Mouse (Mus musculus) left cerebral cortex, adult 11 months (tissue): ENCODE measurements around the gene C1ql4.

Experiments used
- DNase-seq: peaks from one replicate; pipeline ENCODE4 v3.0.0; 2022; ENCODE audit warnings: low spot score

C1ql4 gene

GRCm38 (mm10) chr15:99087253-99088075 lies at the start of gene C1ql4:
Gene C1ql4, minus strand, starts transcription at chr15:99087817.
- no peak for DNase-seq

GRCm38 (mm10) chr15:99129956-99130910 lies 42.6 kb upstream of the C1ql4 start:
- no peak for DNase-seq

DNA sequence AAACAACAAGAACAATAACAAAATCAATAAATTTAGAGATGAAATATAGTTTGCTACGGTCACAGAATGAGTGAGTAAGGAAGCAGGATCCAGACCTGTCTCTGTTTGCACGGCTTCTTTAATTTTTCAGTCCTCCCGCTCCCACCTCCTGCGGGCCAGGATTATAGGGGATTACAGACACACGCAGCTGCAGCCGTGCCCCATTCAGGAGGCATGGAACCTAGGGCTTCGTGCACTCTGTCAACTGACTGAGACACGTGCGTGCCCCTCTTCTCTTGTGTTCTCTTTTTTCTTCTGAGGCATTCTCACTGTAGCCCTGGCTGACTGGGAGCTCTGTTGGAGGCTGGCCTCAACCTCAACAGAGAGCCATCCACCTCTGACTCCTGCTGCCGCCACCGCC lies 41.8 kb upstream of the C1ql4 start:
- no peak for DNase-seq

DNA sequence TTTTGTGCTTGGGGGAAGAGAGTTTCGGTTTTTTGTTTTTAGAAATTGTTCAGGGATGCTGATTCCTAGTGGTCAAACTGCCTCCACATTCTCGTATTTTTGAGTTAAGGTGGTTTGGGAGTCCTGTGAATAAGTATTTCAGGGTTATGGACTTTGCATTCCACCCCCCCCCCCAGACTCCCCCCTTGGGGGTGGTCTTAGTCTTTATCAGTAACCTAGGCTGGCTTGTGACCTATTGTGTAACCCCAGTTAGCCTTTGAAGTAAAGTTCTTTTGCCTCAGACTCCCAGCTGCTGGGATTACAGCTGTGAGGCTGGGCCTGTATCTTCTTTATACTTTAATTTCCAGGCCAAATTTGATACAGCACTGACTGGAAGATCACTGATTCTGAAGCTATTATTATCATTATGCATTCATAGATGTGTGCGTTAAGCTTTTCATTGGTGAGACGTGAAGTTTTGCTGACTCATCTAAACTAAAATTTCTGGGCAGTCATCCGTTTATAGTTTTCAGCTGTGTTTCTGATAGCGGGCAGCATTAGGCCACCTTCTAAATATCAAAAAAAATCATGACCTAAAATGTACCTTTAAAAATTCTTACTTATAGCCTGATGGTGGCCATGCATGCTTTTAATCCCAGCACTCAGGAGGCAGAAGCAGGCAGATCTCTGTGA lies 40.4 kb upstream of the C1ql4 start:
- no peak for DNase-seq

- no peak for DNase-seq
Observed at GRCm38 (mm10) chr15:99126816-99127365, 39.3 kb upstream of the C1ql4 start.

DNA sequence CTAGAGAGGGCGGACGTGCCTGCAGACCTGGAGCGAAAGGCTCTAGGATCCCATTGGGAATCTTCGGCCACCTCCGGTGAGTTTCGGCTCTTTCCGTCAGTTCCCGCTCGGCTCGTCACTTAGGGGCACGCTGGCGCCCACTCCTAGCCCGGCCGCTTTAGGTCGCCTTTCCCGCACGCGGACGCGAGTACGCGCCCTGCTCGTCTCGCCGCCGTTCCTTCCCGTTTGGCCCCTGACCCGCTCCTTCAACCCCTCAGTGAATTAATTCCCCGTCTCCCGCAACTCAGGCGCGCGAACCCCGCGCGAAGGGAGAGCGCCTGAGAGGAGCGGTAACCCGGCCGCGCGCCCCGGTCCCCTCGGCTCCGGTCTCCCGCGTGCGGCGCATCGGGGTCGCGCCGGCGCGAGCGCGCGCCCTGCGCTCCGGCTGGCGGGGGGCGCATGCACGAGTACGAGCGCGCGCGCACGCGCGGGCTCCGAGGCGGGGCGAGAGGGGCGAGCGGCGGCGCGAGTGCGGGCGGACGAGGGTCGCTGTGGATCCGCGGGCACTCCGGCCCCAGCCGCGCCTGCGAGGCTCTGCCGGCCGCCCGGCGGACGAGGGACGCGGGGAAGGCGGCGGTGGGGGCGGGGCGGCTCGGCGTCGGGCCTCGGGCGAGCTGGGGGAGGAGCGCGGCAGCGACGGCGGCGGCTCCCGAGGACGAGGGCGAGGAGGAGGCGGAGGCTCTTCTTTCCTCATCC lies 38.6 kb upstream of the C1ql4 start:
- peak; percentile 75 for DNase-seq

DNA sequence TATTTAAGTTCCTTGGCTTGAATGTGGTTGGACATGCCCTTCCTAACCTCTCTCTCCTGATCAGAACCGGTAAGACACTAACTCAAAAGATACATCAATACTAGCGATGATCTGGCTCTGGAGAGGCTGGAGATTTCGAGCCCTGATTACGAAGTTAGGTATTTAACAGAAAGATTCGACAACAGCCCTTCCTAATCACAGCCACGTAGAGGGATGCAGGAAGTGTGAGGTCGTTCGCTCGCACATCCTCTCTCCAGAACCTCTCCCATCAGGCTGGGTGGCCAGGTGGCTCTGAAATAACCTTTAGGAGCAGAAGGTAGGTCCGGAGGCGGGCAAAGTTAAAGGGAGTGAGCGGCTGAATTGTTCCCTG lies 38.1 kb upstream of the C1ql4 start, which contains the start of gene Spats2:
TSS of gene Spats2 (plus strand) at position 206 of the 370 bp plus-strand sequence.
- DNase-seq: no peak

GRCm38 (mm10) chr15:99122642-99123041 lies 35.0 kb upstream of the C1ql4 start:
- DNase-seq: no peak

GRCm38 (mm10) chr15:99120814-99121213 lies 33.2 kb upstream of the C1ql4 start:
- DNase-seq: no peak

GRCm38 (mm10) chr15:99116539-99116938 lies 28.9 kb upstream of the C1ql4 start:
- no peak for DNase-seq

GRCm38 (mm10) chr15:99115065-99115423 lies 27.4 kb upstream of the C1ql4 start:
- no peak for DNase-seq

DNA sequence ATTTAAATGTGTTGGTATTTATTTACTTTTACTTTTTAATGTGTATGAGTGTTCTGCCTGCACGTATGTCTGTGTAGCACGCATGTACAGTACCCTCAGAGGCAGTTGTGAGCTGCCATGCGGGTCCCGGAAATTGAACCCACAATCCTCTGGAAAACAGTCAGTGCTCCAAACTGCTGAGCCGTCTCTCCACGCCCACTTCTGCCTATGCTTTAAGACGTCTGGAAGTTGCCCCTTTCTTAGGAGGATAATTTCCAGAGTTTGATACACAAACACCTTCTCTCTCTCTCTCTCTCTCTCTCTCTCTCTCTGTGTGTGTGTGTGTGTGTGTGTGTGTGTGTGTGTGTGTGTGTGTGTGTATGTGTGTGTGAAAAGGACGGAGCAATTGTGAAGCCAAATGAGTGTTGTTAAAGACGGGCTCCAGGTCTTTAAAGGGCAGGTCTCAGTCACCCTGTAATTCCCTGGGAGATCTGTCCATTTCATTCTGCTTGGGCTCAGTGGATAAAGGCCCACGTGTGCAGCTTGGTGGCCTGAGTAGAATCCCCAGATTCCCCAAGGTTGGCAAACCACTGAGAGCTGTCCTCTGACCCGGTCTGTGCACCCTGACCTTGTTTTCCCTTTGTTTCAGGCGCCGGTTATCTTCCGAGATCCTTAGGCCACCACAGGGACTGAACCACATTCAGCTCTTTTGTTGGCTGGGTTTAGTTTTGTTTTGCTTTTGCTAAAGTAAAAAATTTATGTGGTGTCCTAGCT lies 26.9 kb upstream of the C1ql4 start:
- no peak for DNase-seq

DNA sequence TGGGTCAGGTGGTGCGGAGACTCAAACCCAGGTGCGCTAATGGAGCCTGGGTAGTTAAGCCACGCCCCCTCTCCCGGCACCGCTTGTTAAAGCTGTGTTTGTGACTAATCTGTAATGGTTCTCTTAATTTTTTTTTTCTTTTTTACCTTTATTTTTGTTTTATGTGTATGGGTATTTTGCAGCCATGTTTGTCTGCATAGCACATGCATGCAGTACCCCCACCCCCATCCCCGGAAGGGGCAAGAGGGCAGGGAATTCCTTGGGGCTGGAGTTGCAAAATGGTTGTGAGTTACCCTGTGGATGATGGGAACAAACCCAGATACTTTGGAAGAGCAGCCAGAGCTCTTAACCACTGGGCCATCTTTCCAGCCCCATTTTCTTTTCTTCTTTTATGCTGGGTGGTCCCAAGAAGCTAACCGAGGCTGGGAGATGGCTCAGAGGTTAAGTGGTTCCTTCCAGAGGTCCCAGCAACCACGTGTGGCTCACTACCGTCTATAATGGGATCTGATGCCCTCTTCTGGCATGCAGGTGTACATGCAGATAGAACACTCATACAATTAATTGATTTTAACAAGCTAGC lies 25.9 kb upstream of the C1ql4 start:
- DNase-seq: no peak

DNA sequence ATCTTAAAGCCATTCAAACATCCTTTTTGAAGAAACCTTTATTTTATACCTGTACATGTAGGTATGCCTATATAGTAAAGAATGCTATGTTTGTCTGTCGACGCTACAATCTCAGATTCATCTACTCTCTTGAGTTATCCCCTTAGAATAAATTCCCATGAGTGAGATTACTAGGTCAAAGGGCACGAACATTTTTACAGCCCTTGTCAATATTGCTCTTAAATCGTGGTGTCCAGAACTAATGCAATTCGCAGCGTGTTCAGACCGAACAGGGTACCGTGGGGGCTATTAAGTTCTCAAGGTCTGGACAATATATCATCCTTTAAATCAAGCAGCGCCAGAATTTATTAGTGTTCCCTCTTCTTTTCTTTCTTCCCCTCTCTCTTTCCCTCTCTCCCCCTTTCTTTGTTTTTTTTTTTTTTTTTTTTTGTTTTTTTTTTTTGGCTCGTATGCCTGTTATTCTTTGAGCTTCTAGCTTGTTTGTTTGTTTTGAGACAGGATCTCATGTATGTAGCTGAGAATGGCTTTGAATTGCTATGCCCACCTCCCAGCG lies 25.3 kb upstream of the C1ql4 start:
- no peak for DNase-seq

DNA sequence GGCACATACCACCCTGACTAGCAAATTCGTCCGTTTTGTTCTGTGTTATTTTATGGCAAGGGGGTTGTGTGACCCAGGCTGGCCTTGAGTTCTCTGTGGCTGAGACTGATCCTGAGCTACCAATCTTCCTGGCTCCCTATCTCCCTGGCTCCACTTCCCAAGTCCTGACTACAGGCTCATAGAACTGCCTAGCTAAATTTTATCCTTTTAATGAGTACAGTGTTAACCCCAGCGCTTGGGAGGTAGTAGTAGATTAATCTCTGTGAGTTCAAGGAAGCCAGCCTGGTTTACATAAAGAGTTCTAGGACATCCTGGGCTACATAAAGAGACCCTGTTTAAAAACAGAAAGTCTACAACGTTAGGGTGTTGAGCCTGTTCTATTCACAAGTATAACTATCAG lies 24.2 kb upstream of the C1ql4 start:
- DNase-seq: no peak

- no peak for DNase-seq
Observed at GRCm38 (mm10) chr15:99111139-99111538, 23.5 kb upstream of the C1ql4 start.

DNA sequence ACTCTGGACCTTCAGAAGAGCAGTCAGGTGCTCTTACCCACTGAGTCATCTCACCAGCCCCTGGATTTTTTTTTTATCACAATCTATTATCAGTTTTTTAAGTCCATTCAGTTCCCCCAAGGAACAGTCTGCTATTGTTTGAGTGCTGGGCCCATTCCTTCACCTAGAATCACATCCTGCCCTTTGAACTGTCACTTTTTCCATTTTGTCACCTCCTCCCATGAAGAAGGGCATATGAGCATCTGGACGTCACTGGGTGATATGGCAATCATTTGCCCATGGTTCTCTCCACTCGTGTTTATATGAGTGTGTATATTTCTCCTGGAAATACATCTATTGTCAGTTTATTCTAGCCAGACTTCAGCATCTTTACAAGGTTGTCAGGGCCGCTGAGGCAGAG lies 20.2 kb upstream of the C1ql4 start:
- DNase-seq: no peak

DNA sequence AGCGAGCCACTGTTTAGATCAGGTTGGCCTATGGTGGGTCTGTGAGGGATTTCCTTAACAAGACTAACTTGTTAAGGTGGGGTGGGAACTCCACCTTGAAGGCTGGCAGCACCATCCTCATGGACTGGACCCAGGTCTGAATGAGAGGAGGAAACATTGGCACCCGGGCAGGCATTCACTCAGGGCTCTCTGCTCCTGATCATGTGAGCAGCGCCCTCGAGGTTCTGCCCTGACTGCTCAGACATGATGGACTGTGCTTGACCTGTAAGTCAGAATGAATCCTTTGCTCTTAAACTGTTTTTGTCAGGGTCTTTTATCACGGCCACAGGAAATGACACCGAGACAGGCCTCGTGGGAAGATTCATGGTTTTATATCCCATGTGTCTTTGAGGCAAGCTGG lies 17.6 kb upstream of the C1ql4 start:
- no peak for DNase-seq

GRCm38 (mm10) chr15:99099984-99100383 lies 12.4 kb upstream of the C1ql4 start:
- DNase-seq: no peak

- no peak for DNase-seq
Observed at GRCm38 (mm10) chr15:99099139-99099556, 11.5 kb upstream of the C1ql4 start.
